Mouse (Mus musculus): ENCODE measurements at regions not wholly inside any gene's neighbourhood (a gene's known extent, or its start where the extent isn't known, plus 50 kb on each side); places are given as distances from the start of the nearest gene placed in this dataset.

DNA sequence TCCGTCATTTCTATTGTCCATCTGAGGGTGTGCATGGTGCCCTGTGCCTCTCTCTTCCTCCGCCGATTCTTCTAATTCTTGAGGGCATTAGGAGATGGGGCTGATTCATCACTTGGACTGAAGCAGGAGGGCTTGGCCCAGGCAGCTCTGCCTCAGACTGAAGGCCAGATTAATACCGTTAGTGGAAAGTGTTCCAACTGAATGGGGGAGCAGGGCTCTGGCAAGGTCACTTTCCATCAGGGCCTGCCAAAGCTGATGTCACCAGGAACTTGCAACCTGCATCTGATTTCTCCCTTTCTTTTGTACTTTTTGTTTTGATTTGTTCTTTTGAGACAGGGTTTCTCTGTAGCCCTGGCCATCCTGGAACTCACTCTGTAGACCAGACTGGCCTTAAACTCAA, 69.3 kb upstream of the Plxnc1 start:
- no peak overlapping the region for H3K9ac ChIP-seq (ENCODE audit: low read depth, low read length)
- H3K27me3 ChIP-seq (ENCODE audit: control insufficient read depth, insufficient read depth, low read depth, low read length): no peaks in the 10 kb centered on the region
- H3K27ac ChIP-seq (ENCODE audit: low read length): no peak overlapping the region
- no peaks in the 10 kb centered on the region for H3K4me1 ChIP-seq (ENCODE audit: control insufficient read depth, insufficient read depth, low read length)
- no peaks in the 10 kb centered on the region for H3K9me3 ChIP-seq (replicated peaks; ENCODE audit: control insufficient read depth, low read length, poor library complexity, severe bottlenecking)
- no peak overlapping the region for H3K4me2 ChIP-seq (ENCODE audit: low read length)
- no peaks in the 10 kb centered on the region for H3K36me3 ChIP-seq (ENCODE audit: control insufficient read depth, insufficient read depth, low read length)
- no peak for ATAC-seq
- 75% methylated on average over 4 of the region's 4 CpGs for WGBS
- no peak overlapping the region for H3K4me3 ChIP-seq (ENCODE audit: low read depth, low read length)

DNA sequence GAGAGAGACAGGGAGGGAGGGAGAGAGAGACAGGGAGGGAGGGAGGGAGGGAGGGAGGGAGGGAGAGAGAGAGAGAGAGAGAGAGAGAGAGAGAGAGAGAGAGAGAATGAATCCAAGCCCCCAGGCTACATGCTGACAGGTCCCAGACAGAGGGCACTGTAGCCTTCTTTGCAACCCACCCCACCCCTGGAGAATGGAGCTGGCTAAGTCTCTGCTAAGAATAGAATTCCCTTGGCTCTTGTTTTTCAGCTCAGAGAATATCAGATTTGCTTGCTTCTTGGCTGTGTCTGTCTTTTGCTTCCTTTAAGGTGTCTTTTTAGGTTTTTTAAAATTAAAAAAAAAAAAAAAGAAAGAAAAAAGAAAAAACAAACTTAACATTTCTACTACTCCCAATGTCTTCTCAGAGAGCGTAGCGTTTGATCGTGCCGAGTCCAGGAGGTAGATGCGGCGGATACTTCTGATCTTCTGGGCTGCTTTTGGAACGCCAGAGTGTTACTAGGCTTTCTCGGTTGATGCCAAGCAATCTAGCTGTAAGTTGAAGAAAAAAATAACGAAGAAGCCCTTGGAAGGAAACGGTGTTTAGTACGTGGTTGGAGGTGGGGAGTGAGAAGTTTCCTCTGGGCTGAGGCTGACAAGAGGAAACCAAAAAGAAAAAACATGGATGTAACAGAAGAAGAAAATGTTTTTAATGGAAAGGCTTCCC, 68.7 kb upstream of the Plxnc1 start:
- H3K4me2 ChIP-seq (ENCODE audit: low read length): no peak overlapping the region
- WGBS: 88% methylated on average over 11 of the region's 11 CpGs
- H3K4me1 ChIP-seq (ENCODE audit: control insufficient read depth, insufficient read depth, low read length): no peaks in the 10 kb centered on the region
- H3K4me3 ChIP-seq (ENCODE audit: low read depth, low read length): no peak overlapping the region
- no peak overlapping the region for H3K9ac ChIP-seq (ENCODE audit: low read depth, low read length)
- H3K36me3 ChIP-seq (ENCODE audit: control insufficient read depth, insufficient read depth, low read length): no peaks in the 10 kb centered on the region
- H3K9me3 ChIP-seq (replicated peaks; ENCODE audit: control insufficient read depth, low read length, poor library complexity, severe bottlenecking): no peaks in the 10 kb centered on the region
- no peak for ATAC-seq
- H3K27me3 ChIP-seq (ENCODE audit: control insufficient read depth, insufficient read depth, low read depth, low read length): no peaks in the 10 kb centered on the region
- H3K27ac ChIP-seq (ENCODE audit: low read length): no peak overlapping the region

DNA sequence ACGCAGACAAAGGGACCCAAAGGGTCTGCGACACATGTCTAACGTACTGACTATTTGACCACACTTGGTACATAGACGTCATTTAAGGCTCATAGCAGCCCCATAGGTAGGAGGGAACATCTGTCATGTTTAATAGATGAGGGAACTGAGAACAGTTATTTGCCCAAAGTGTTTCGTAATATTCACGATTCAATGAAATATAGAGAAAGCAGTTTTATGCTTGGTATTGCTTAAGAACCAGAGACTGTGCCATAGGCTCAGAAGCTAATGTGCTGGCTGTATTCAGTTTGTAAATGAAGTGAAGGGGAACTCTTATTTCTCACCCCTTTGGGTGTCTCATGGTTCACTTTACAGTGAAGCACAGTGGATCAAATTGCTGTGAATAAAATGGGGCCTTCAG, 65.7 kb upstream of the Plxnc1 start:
- Histone ChIP-seq H3K4me3 (ENCODE audit: low read depth, low read length) (no peak overlapping the region), H3K4me1 (ENCODE audit: control insufficient read depth, insufficient read depth, low read length) (no peaks in the 10 kb centered on the region), H3K9me3 (replicated peaks; ENCODE audit: control insufficient read depth, low read length, poor library complexity, severe bottlenecking) (no peaks in the 10 kb centered on the region), H3K36me3 (ENCODE audit: control insufficient read depth, insufficient read depth, low read length) (no peaks in the 10 kb centered on the region), H3K27me3 (ENCODE audit: control insufficient read depth, insufficient read depth, low read depth, low read length) (no peaks in the 10 kb centered on the region), H3K27ac (ENCODE audit: low read length) (no peak overlapping the region), H3K4me2 (ENCODE audit: low read length) (no peak overlapping the region), H3K9ac (ENCODE audit: low read depth, low read length) (no peak overlapping the region)
- WGBS: 97% methylated on average over 6 of the region's 6 CpGs
- no peak for ATAC-seq

GRCm38 (mm10) chr10:95009081-95009480, 64.4 kb upstream of the Plxnc1 start:
- no peak overlapping the region for H3K4me2 ChIP-seq (ENCODE audit: low read length)
- H3K4me3 ChIP-seq (ENCODE audit: low read depth, low read length): no peak overlapping the region
- H3K27me3 ChIP-seq (ENCODE audit: control insufficient read depth, insufficient read depth, low read depth, low read length): no peaks in the 10 kb centered on the region
- no peaks in the 10 kb centered on the region for H3K36me3 ChIP-seq (ENCODE audit: control insufficient read depth, insufficient read depth, low read length)
- WGBS: 76% methylated on average over 1 of the region's 1 CpGs
- ATAC-seq: no peak
- no peaks in the 10 kb centered on the region for H3K9me3 ChIP-seq (replicated peaks; ENCODE audit: control insufficient read depth, low read length, poor library complexity, severe bottlenecking)
- no peaks in the 10 kb centered on the region for H3K4me1 ChIP-seq (ENCODE audit: control insufficient read depth, insufficient read depth, low read length)
- no peak overlapping the region for H3K27ac ChIP-seq (ENCODE audit: low read length)
- H3K9ac ChIP-seq (ENCODE audit: low read depth, low read length): no peak overlapping the region

GRCm38 (mm10) chr10:95004065-95004763, 59.6 kb upstream of the Plxnc1 start:
- Histone ChIP-seq H3K4me2 (ENCODE audit: low read length) (no peak overlapping the region), H3K9me3 (replicated peaks; ENCODE audit: control insufficient read depth, low read length, poor library complexity, severe bottlenecking) (no peaks in the 10 kb centered on the region), H3K36me3 (ENCODE audit: control insufficient read depth, insufficient read depth, low read length) (no peaks in the 10 kb centered on the region), H3K4me3 (ENCODE audit: low read depth, low read length) (no peak overlapping the region), H3K4me1 (ENCODE audit: control insufficient read depth, insufficient read depth, low read length) (no peaks in the 10 kb centered on the region), H3K9ac (ENCODE audit: low read depth, low read length) (no peak overlapping the region), H3K27ac (ENCODE audit: low read length) (no peak overlapping the region), H3K27me3 (ENCODE audit: control insufficient read depth, insufficient read depth, low read depth, low read length) (no peaks in the 10 kb centered on the region)
- WGBS: 85% methylated on average over 9 of the region's 9 CpGs
- ATAC-seq: no peak

GRCm38 (mm10) chr10:95003621-95004020, 59.0 kb upstream of the Plxnc1 start:
- 87% methylated on average over 7 of the region's 7 CpGs for WGBS
- no peaks in the 10 kb centered on the region for H3K4me1 ChIP-seq (ENCODE audit: control insufficient read depth, insufficient read depth, low read length)
- H3K4me3 ChIP-seq (ENCODE audit: low read depth, low read length): no peak overlapping the region
- no peak overlapping the region for H3K9ac ChIP-seq (ENCODE audit: low read depth, low read length)
- no peaks in the 10 kb centered on the region for H3K27me3 ChIP-seq (ENCODE audit: control insufficient read depth, insufficient read depth, low read depth, low read length)
- H3K36me3 ChIP-seq (ENCODE audit: control insufficient read depth, insufficient read depth, low read length): no peaks in the 10 kb centered on the region
- H3K9me3 ChIP-seq (replicated peaks; ENCODE audit: control insufficient read depth, low read length, poor library complexity, severe bottlenecking): no peaks in the 10 kb centered on the region
- no peak overlapping the region for H3K27ac ChIP-seq (ENCODE audit: low read length)
- no peak for ATAC-seq
- H3K4me2 ChIP-seq (ENCODE audit: low read length): no peak overlapping the region

GRCm38 (mm10) chr10:95001650-95002049, 57.0 kb upstream of the Plxnc1 start:
- Histone ChIP-seq H3K36me3 (ENCODE audit: control insufficient read depth, insufficient read depth, low read length) (no peaks in the 10 kb centered on the region), H3K27ac (ENCODE audit: low read length) (no peak overlapping the region), H3K9me3 (replicated peaks; ENCODE audit: control insufficient read depth, low read length, poor library complexity, severe bottlenecking) (no peaks in the 10 kb centered on the region), H3K4me1 (ENCODE audit: control insufficient read depth, insufficient read depth, low read length) (no peaks in the 10 kb centered on the region), H3K4me3 (ENCODE audit: low read depth, low read length) (no peak overlapping the region), H3K9ac (ENCODE audit: low read depth, low read length) (no peak overlapping the region), H3K27me3 (ENCODE audit: control insufficient read depth, insufficient read depth, low read depth, low read length) (no peaks in the 10 kb centered on the region), H3K4me2 (ENCODE audit: low read length) (no peak overlapping the region)
- WGBS: 79% methylated on average over 6 of the region's 6 CpGs
- ATAC-seq: no peak

GRCm38 (mm10) chr10:94999716-95000115, 55.1 kb upstream of the Plxnc1 start:
- Histone ChIP-seq H3K4me3 (ENCODE audit: low read depth, low read length) (no peak overlapping the region), H3K27ac (ENCODE audit: low read length) (no peak overlapping the region), H3K9me3 (replicated peaks; ENCODE audit: control insufficient read depth, low read length, poor library complexity, severe bottlenecking) (no peaks in the 10 kb centered on the region), H3K27me3 (ENCODE audit: control insufficient read depth, insufficient read depth, low read depth, low read length) (no peaks in the 10 kb centered on the region), H3K9ac (ENCODE audit: low read depth, low read length) (no peak overlapping the region), H3K4me1 (ENCODE audit: control insufficient read depth, insufficient read depth, low read length) (no peaks in the 10 kb centered on the region), H3K36me3 (ENCODE audit: control insufficient read depth, insufficient read depth, low read length) (no peaks in the 10 kb centered on the region), H3K4me2 (ENCODE audit: low read length) (no peak overlapping the region)
- 90% methylated on average over 5 of the region's 5 CpGs for WGBS
- ATAC-seq: no peak

Data from midbrain, embryonic 16.5 days (tissue).